Mouse (Mus musculus) lung, adult 2 months (tissue): ENCODE results near the gene Tmtc1.

Experiments used
- CTCF ChIP-seq: fragments of 200-500 bp; IDR thresholded peaks from 2 replicates; pipeline ENCODE4 v1.5.1; 2011; ENCODE audit warnings: mild to moderate bottlenecking, low read length, control low read depth; ENCODE audit not compliant: insufficient read depth
- POLR2A ChIP-seq: fragments of 200-500 bp; IDR thresholded peaks from 2 replicates; pipeline ENCODE4 v1.6.1; 2011; ENCODE audit warnings: low read depth, mild to moderate bottlenecking, control low read depth, low read length, borderline replicate concordance; ENCODE audit errors: extremely low read depth

GRCm38 (mm10) chr6:148234105-148234828 is 209.9 kb downstream of the Tmtc1 start:
- no peak for TF ChIP-seq POLR2A
- no peak for TF ChIP-seq CTCF
